Comparison of ENCODE assay signal across 16 mouse cellular contexts in genomic region chr11:54776367-54776701, GRCm38 (mm10). TPM values are rescaled to one million over a fixed set of nuclear protein-coding genes. Genes with fewer than 3 reads are reported as not detected.
DNase-seq lines count a peak whose midpoint lies in the region; ATAC-seq and TF ChIP-seq lines count a peak whose summit lies in the region.
"Had no signal": no experiment of that assay in that cellular context is flagged by ENCODE, and none has a peak within 500 bp of the region (broad histone marks: within the 10 kb centered on the region; RNA-seq: fewer than 3 reads in every experiment).

No protein-coding gene starts in this region.

- H3K9ac ChIP-seq in heart, embryonic 12.5 days, result no peak overlapping the region
- no peak overlapping the region for H3K9ac ChIP-seq in liver, embryonic 16.5 days (ENCODE audit: low read depth, low read length)
- H3K9ac ChIP-seq: limb, embryonic 12.5 days had no signal

- H3K27ac ChIP-seq in heart, embryonic 12.5 days (ENCODE audit: poor library complexity, severe bottlenecking), result peak overlapping the region; percentile 64
- H3K27ac ChIP-seq in left cerebral cortex, adult 2 months, result peak overlapping the region; percentile 76
- H3K27ac ChIP-seq in liver, embryonic 16.5 days (ENCODE audit: low read length), result peak overlapping the region; percentile 62; the same call in 1 of the 2 replicates
- H3K27ac ChIP-seq: limb, embryonic 12.5 days had no signal

- H3K27me3 ChIP-seq in heart, embryonic 12.5 days (replicated peaks), result no peaks in the 10 kb centered on the region
- no peaks in the 10 kb centered on the region for H3K27me3 ChIP-seq in liver, embryonic 16.5 days (ENCODE audit: control insufficient read depth, insufficient read depth, low read depth, low read length)
- H3K27me3 ChIP-seq: limb, embryonic 12.5 days had no signal

- no peak for ATAC-seq in heart, embryonic 12.5 days (ENCODE audit: insufficient number of reproducible peaks, low FRiP score)
- no peak for ATAC-seq in liver, embryonic 16.5 days (ENCODE audit: low read depth)
- ATAC-seq: CD4-positive, CD25-positive, alpha-beta regulatory T cell, adult 4 months had no signal

- no peaks in the 10 kb centered on the region for H3K36me3 ChIP-seq in heart, embryonic 12.5 days
- H3K36me3 ChIP-seq in liver, embryonic 16.5 days (ENCODE audit: control insufficient read depth, insufficient read depth), result no peaks in the 10 kb centered on the region
- H3K36me3 ChIP-seq: limb, embryonic 12.5 days had no signal

- intact Hi-C loops in heart, postnatal 36 days (cut with DNase I), result no loop called here
- intact Hi-C loops in left cerebral cortex, adult 2 months (cut with DNase I), result loop anchor here (2.0 kb wide), 2 partner anchors 46 to 56 kb away; no protein-coding TSS in a partner anchor

- no peaks in the 10 kb centered on the region for H3K9me3 ChIP-seq in heart, embryonic 12.5 days (replicated peaks)
- no peaks in the 10 kb centered on the region for H3K9me3 ChIP-seq in liver, embryonic 16.5 days (replicated peaks; ENCODE audit: control insufficient read depth, low read length)
- H3K9me3 ChIP-seq: limb, embryonic 12.5 days had no signal

- peaks cover 55% of the 10 kb centered on the region for H3K4me1 ChIP-seq in heart, embryonic 12.5 days (replicated peaks)
- peaks cover 29% of the 10 kb centered on the region for H3K4me1 ChIP-seq in liver, embryonic 16.5 days (ENCODE audit: control insufficient read depth, low read depth, low read length)

- no peak overlapping the region for H3K4me3 ChIP-seq in heart, embryonic 12.5 days
- H3K4me3 ChIP-seq in left cerebral cortex, adult 2 months, result peak overlapping the region; percentile 6; the same call in 1 of the 2 replicates
- H3K4me3 ChIP-seq in liver, embryonic 16.5 days (ENCODE audit: low read depth, low read length), result no peak overlapping the region
- H3K4me3 ChIP-seq: limb, embryonic 12.5 days had no signal

- no peak for DNase-seq in heart, postnatal 36 days
- DNase-seq in left cerebral cortex, adult 2 months (ENCODE audit: extremely low spot score in 1 of 2, low spot score in 2 of 2), result no peak
- DNase-seq in left cerebral cortex, adult 18-20 months (ENCODE audit: low spot score in 2 of 2), result no peak
- DNase-seq in brain, adult 2 months (ENCODE audit: low read depth, low spot score), result peak; percentile 58
- DNase-seq in kidney, postnatal 10 days, result no peak
- no peak for DNase-seq in ovary, postnatal 36 days (ENCODE audit: low spot score)
- DNase-seq: adrenal gland, adult 8-10 months; cerebellum, adult 11 months; embryo, embryonic 11 days; gastrocnemius, postnatal 14 days; kidney, adult 9 months; layer of hippocampus, adult 9-11 months had no signal

- no peak for TF ChIP-seq CTCF in left cerebral cortex, adult 2 months (IDR thresholded peaks at IDR 0.05)

- WGBS in heart, embryonic 12.5 days, result 49% methylated on average over 2 of the region's 2 CpGs
- 51% methylated on average over 2 of the region's 2 CpGs for WGBS in liver, embryonic 16.5 days (ENCODE audit: insufficient replicate concordance)

- peak overlapping the region; percentile 23; the same call in 1 of the 2 replicates for H3K4me2 ChIP-seq in heart, embryonic 12.5 days
- H3K4me2 ChIP-seq in liver, embryonic 16.5 days (ENCODE audit: low read depth, low read length), result peak overlapping the region; percentile 6; the same call in 1 of the 2 replicates
- H3K4me2 ChIP-seq: limb, embryonic 12.5 days had no signal

RNA-seq across cellular contexts. Expression of gene Cdc42se2, which starts 11.1 kb away (rescaled TPM):
- 68.7 and 68.9 TPM in 2 replicates for polyA plus RNA-seq in heart, embryonic 12.5 days (2016; fragmentation: Nextera tagmentation; extraction: Ambion mirVana)
- 10 to 100 TPM; 24.8 to 26.8 TPM for total RNA-seq in heart, postnatal 36 days (2021)
- 100 to 1,000 TPM; 122 to 126 TPM for total RNA-seq in left cerebral cortex, adult 2 months (2021)
- total RNA-seq in left cerebral cortex, adult 18-20 months (2021), result 100 to 1,000 TPM; 117 to 125 TPM
- polyA plus RNA-seq in liver, embryonic 16.5 days (2015; fragmentation: Nextera tagmentation; extraction: Ambion mirVana), result 17.2 and 19.1 TPM in 2 replicates

Comparison
In these comparisons a context has a peak if more than half of its experiments do, and no peak if none do; other contexts are left out.
1. RNA of gene Cdc42se2, which starts 11.1 kb away (total RNA-seq): 122 to 126 TPM in left cerebral cortex, adult 2 months and 117 to 125 TPM in left cerebral cortex, adult 18-20 months; 24.8 to 26.8 TPM in heart, postnatal 36 days; every median in the first group is over 4 times any median in the second.
2. Peak in every context shown above with its lines, with median percentiles within 50 percentile points of each other: H3K27ac ChIP-seq.